ENCODE assay signal across 7 mouse cellular contexts in genomic region chr5:57720206-57720880, GRCm38 (mm10). TPM values are rescaled to one million over a fixed set of nuclear protein-coding genes. Genes with fewer than 3 reads are reported as not detected.
DNase-seq lines count a peak whose midpoint lies in the region; ATAC-seq and TF ChIP-seq lines count a peak whose summit lies in the region.

No protein-coding gene starts in this region.

- H3K27me3 ChIP-seq in liver, adult 2 months (ENCODE audit: control insufficient read depth, insufficient read depth, low read length): peaks cover 36% of the 10 kb centered on the region
- peaks cover 43% of the 10 kb centered on the region for H3K27me3 ChIP-seq in embryonic facial prominence, embryonic 10.5 days (replicated peaks; ENCODE audit: low read depth, poor library complexity, severe bottlenecking)
- peaks cover 21% of the 10 kb centered on the region for H3K27me3 ChIP-seq in heart, embryonic 13.5 days (replicated peaks)
- peaks cover 70% of the 10 kb centered on the region for H3K27me3 ChIP-seq in liver, embryonic 13.5 days
- H3K27me3 ChIP-seq in stomach, embryonic 14.5 days (ENCODE audit: control insufficient read depth, insufficient read depth, low read length): no peaks in the 10 kb centered on the region

- no peak for ATAC-seq in heart, embryonic 13.5 days (ENCODE audit: extremely low read depth, insufficient number of reproducible peaks, low FRiP score, low TSS enrichment)
- ATAC-seq in liver, embryonic 13.5 days (ENCODE audit: low read depth): no peak
- ATAC-seq in stomach, embryonic 14.5 days (ENCODE audit: insufficient number of reproducible peaks, insufficient read depth, low FRiP score, low read depth): no peak
- no peak for ATAC-seq in megakaryocyte progenitor cell, adult 5-6 weeks (replicated peaks; ENCODE audit: poor library complexity)

- no peak for DNase-seq in liver, adult 2 months (ENCODE audit: extremely low read depth, low read depth, low spot score)
- no peak for DNase-seq in liver
- peak; percentile 22 for DNase-seq in embryonic facial prominence, embryonic 10.5 days (ENCODE audit: low spot score)
- no peak for DNase-seq in liver, embryonic 13.5 days

- H3K36me3 ChIP-seq in liver, adult 2 months (ENCODE audit: control insufficient read depth, insufficient read depth, low read length): no peaks in the 10 kb centered on the region
- H3K36me3 ChIP-seq in embryonic facial prominence, embryonic 10.5 days (replicated peaks): no peaks in the 10 kb centered on the region
- peaks cover 18% of the 10 kb centered on the region for H3K36me3 ChIP-seq in heart, embryonic 13.5 days
- no peaks in the 10 kb centered on the region for H3K36me3 ChIP-seq in liver, embryonic 13.5 days
- H3K36me3 ChIP-seq in stomach, embryonic 14.5 days (ENCODE audit: control insufficient read depth, insufficient read depth, low read length): peaks cover 3% of the 10 kb centered on the region; the same call in 1 of the 2 replicates

- H3K79me2 ChIP-seq in liver, adult 2 months (ENCODE audit: control insufficient read depth, insufficient read depth, low read length): no peaks in the 10 kb centered on the region

- no peaks in the 10 kb centered on the region for H3K9me3 ChIP-seq in embryonic facial prominence, embryonic 10.5 days
- H3K9me3 ChIP-seq in heart, embryonic 13.5 days: no peaks in the 10 kb centered on the region
- H3K9me3 ChIP-seq in liver, embryonic 13.5 days (replicated peaks): no peaks in the 10 kb centered on the region
- no peaks in the 10 kb centered on the region for H3K9me3 ChIP-seq in stomach, embryonic 14.5 days (ENCODE audit: control insufficient read depth, low read depth, low read length)

- peak overlapping the region; percentile 94 for H3K4me2 ChIP-seq in heart, embryonic 13.5 days
- H3K4me2 ChIP-seq in liver, embryonic 13.5 days: peak overlapping the region; percentile 96
- peak overlapping the region; percentile 89 for H3K4me2 ChIP-seq in stomach, embryonic 14.5 days (replicated peaks; ENCODE audit: low read depth, low read length)

- TF ChIP-seq CTCF in liver, adult 2 months (IDR thresholded peaks at IDR 0.05; ENCODE audit: low read depth, low read length): no peak

- 9% methylated on average over 34 of the region's 34 CpGs for WGBS in liver, adult 2 months
- 4% methylated on average over 34 of the region's 34 CpGs for WGBS in embryonic facial prominence, embryonic 10.5 days
- WGBS in heart, embryonic 13.5 days: 2% methylated on average over 34 of the region's 34 CpGs
- WGBS in liver, embryonic 13.5 days (ENCODE audit: insufficient replicate concordance): 8% methylated on average over 34 of the region's 34 CpGs
- WGBS in stomach, embryonic 14.5 days: 5% methylated on average over 34 of the region's 34 CpGs

- peak overlapping the region; percentile 47; the same call in 1 of the 2 replicates for H3K4me3 ChIP-seq in liver, adult 2 months (ENCODE audit: insufficient read depth, low read depth, low read length)
- H3K4me3 ChIP-seq in embryonic facial prominence, embryonic 10.5 days: peak overlapping the region; percentile 73
- peak overlapping the region; percentile 88 for H3K4me3 ChIP-seq in heart, embryonic 13.5 days
- H3K4me3 ChIP-seq in liver, embryonic 13.5 days (replicated peaks): peak overlapping the region; percentile 67
- peak overlapping the region; percentile 72 for H3K4me3 ChIP-seq in stomach, embryonic 14.5 days (ENCODE audit: low read depth, low read length)

- H3K27ac ChIP-seq in liver, adult 2 months (replicated peaks; ENCODE audit: insufficient read depth, low read depth, low read length): no peak overlapping the region
- H3K27ac ChIP-seq in embryonic facial prominence, embryonic 10.5 days (replicated peaks): no peak overlapping the region
- H3K27ac ChIP-seq in heart, embryonic 13.5 days (replicated peaks): peak overlapping the region; percentile 99; the same call in 1 of the 2 replicates
- no peak overlapping the region for H3K27ac ChIP-seq in liver, embryonic 13.5 days
- H3K27ac ChIP-seq in stomach, embryonic 14.5 days (ENCODE audit: low read length): no peak overlapping the region

- H3K9ac ChIP-seq in liver, adult 2 months (ENCODE audit: low read depth, low read length): no peak overlapping the region
- H3K9ac ChIP-seq in heart, embryonic 13.5 days: peak overlapping the region; percentile 96
- H3K9ac ChIP-seq in liver, embryonic 13.5 days: peak overlapping the region; percentile 72; the same call in 1 of the 2 replicates
- H3K9ac ChIP-seq in stomach, embryonic 14.5 days (replicated peaks; ENCODE audit: low read depth, low read length): peak overlapping the region; percentile 65

- no peak for TF ChIP-seq POLR2A in liver, adult 2 months (IDR thresholded peaks at IDR 0.05; ENCODE audit: extremely low read depth, insufficient read depth, low read length)

- peaks cover 9% of the 10 kb centered on the region for H3K4me1 ChIP-seq in liver, adult 2 months (ENCODE audit: control insufficient read depth, insufficient read depth, low read length)
- peaks cover 36% of the 10 kb centered on the region for H3K4me1 ChIP-seq in embryonic facial prominence, embryonic 10.5 days
- peaks cover 4% of the 10 kb centered on the region; the same call in 1 of the 2 replicates for H3K4me1 ChIP-seq in heart, embryonic 13.5 days
- H3K4me1 ChIP-seq in liver, embryonic 13.5 days (replicated peaks): peaks cover 61% of the 10 kb centered on the region
- peaks cover 9% of the 10 kb centered on the region; the same call in 1 of the 2 replicates for H3K4me1 ChIP-seq in stomach, embryonic 14.5 days (ENCODE audit: control insufficient read depth, insufficient read depth, low read length)

RNA-seq across cellular contexts. Expression of gene Pcdh7, which starts 2.6 kb away (rescaled TPM):
- 1.3 and 1.5 TPM in 2 replicates for total RNA-seq in liver, adult 2 months (2014; rRNA removed)
- polyA plus RNA-seq in liver, adult 2 months (2012; rRNA removed): 0.29 and 0.32 TPM in 2 replicates
- 6.2 and 7.0 TPM in 2 replicates for polyA plus RNA-seq in embryonic facial prominence, embryonic 10.5 days (2016; fragmentation: Nextera tagmentation; extraction: Ambion mirVana)
- 16.0 and 16.5 TPM in 2 replicates for polyA plus RNA-seq in heart, embryonic 13.5 days (2015; fragmentation: Nextera tagmentation; extraction: Ambion mirVana)
- polyA plus RNA-seq in liver, embryonic 13.5 days (2015; fragmentation: Nextera tagmentation; extraction: Ambion mirVana): 0.75 and 0.76 TPM in 2 replicates
- 23.5 and 26.4 TPM in 2 replicates for polyA plus RNA-seq in stomach, embryonic 14.5 days (2014; fragmentation: Nextera tagmentation; extraction: Ambion mirVana)
- 1.8 and 2.2 TPM in 2 replicates for total RNA-seq in megakaryocyte progenitor cell, adult 5-6 weeks (2015)
- 0.58 and 4.7 TPM in 2 replicates for total RNA-seq in megakaryocyte progenitor cell, adult 5-6 weeks (2017)
